Mouse (Mus musculus): ENCODE measurements around the gene Ntm.

Ntm gene

GRCm38 (mm10) chr9:29962978-29963377 lies at the start of gene Ntm:
TSS of gene Ntm (minus strand) at chr9:29963141.
- DNase-seq (ENCODE audit: low spot score): peak; percentile 19

GRCm38 (mm10) chr9:30005701-30006100 lies 42.8 kb upstream of the Ntm start:
- DNase-seq (ENCODE audit: low spot score): no peak

- peak; percentile 75 for DNase-seq (ENCODE audit: low spot score)
These were observed 40.7 kb upstream of the Ntm start for GRCm38 (mm10) chr9:30003612-30004011.

- no peak for DNase-seq (ENCODE audit: low spot score)
These were observed 18.4 kb upstream of the Ntm start for GRCm38 (mm10) chr9:29981177-29981915.

GRCm38 (mm10) chr9:29961954-29962867 lies 730 bp downstream of the Ntm start:
- DNase-seq (ENCODE audit: low spot score): peak; percentile 10

GRCm38 (mm10) chr9:29961512-29961911 lies 1.4 kb downstream of the Ntm start:
- no peak for DNase-seq (ENCODE audit: low spot score)

- DNase-seq (ENCODE audit: low spot score): no peak
These were observed 2.2 kb downstream of the Ntm start for GRCm38 (mm10) chr9:29960741-29961140.

GRCm38 (mm10) chr9:29960236-29960635 lies 2.7 kb downstream of the Ntm start:
- no peak for DNase-seq (ENCODE audit: low spot score)

GRCm38 (mm10) chr9:29956936-29957335 lies 6.0 kb downstream of the Ntm start:
- no peak for DNase-seq (ENCODE audit: low spot score)

GRCm38 (mm10) chr9:29954031-29954430 lies 8.9 kb downstream of the Ntm start:
- no peak for DNase-seq (ENCODE audit: low spot score)

GRCm38 (mm10) chr9:29949041-29949440 lies 13.9 kb downstream of the Ntm start:
- DNase-seq (ENCODE audit: low spot score): no peak

GRCm38 (mm10) chr9:29943209-29944070 lies 19.5 kb downstream of the Ntm start:
- DNase-seq (ENCODE audit: low spot score): no peak

- DNase-seq (ENCODE audit: low spot score): no peak
These were observed 20.6 kb downstream of the Ntm start for GRCm38 (mm10) chr9:29942183-29942952.

- no peak for DNase-seq (ENCODE audit: low spot score)
These were observed 23.4 kb downstream of the Ntm start for GRCm38 (mm10) chr9:29939517-29940034.

GRCm38 (mm10) chr9:29928796-29929195 lies 34.1 kb downstream of the Ntm start:
- no peak for DNase-seq (ENCODE audit: low spot score)

- DNase-seq (ENCODE audit: low spot score): no peak
These were observed 37.6 kb downstream of the Ntm start for GRCm38 (mm10) chr9:29925382-29925781.

- no peak for DNase-seq (ENCODE audit: low spot score)
These were observed 64.4 kb downstream of the Ntm start for GRCm38 (mm10) chr9:29898406-29899054.

GRCm38 (mm10) chr9:29897448-29897847 lies 65.5 kb downstream of the Ntm start:
- DNase-seq (ENCODE audit: low spot score): no peak

- no peak for DNase-seq (ENCODE audit: low spot score)
These were observed 70.1 kb downstream of the Ntm start for GRCm38 (mm10) chr9:29892792-29893191.

- DNase-seq (ENCODE audit: low spot score): no peak
These were observed 74.2 kb downstream of the Ntm start for GRCm38 (mm10) chr9:29888712-29889111.

GRCm38 (mm10) chr9:29887924-29888323 lies 75.0 kb downstream of the Ntm start:
- DNase-seq (ENCODE audit: low spot score): no peak

All from ovary, postnatal 36 days (tissue).